Mouse (Mus musculus) bone marrow macrophage, adult 2 months (primary cell): Measurements from ENCODE around the gene Krtap1-4.

Experiments
- CTCF ChIP-seq: IDR thresholded peaks from 2 replicates; pipeline ENCODE4 v1.5.1; 2012; ENCODE audit warnings: low read depth, mild to moderate bottlenecking, low read length, moderate library complexity
- POLR2A ChIP-seq: IDR thresholded peaks from 2 replicates; pipeline ENCODE4 v1.6.1; 2012; ENCODE audit warnings: mild to moderate bottlenecking, low read depth, low read length, borderline replicate concordance

DNA sequence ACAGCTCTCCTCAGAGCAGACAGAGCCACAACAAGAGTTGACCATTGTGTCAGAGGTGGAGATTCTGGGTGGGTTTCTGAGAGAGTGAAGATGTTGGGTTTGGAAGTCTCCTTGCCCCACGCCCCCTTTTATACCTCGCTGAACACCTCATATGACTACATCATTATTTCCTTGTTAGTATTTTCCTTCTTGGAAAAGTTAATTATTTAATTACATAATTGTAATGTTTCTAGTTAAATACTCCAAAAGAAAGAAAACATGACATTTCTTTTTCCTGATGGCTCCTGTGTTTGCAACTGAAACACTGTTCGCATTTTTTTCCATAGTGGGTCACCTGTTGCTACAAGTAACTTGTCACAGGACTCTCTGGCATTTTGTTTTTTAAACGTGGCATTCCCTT, 44.7 kb upstream of the Krtap1-4 start, which contains the start of gene Krtap4-1:
- TF ChIP-seq POLR2A: no peak
- no peak for TF ChIP-seq CTCF
